Mouse (Mus musculus) mesoderm, embryonic 11.5 days (tissue): ENCODE data around the gene Gna14.

ENCODE experiments used
- DNase-seq: peaks from one replicate; pipeline ENCODE4 v3.0.0-alpha.2; 2012; ENCODE audit warnings: low read depth, low spot score

Gna14 gene

DNA sequence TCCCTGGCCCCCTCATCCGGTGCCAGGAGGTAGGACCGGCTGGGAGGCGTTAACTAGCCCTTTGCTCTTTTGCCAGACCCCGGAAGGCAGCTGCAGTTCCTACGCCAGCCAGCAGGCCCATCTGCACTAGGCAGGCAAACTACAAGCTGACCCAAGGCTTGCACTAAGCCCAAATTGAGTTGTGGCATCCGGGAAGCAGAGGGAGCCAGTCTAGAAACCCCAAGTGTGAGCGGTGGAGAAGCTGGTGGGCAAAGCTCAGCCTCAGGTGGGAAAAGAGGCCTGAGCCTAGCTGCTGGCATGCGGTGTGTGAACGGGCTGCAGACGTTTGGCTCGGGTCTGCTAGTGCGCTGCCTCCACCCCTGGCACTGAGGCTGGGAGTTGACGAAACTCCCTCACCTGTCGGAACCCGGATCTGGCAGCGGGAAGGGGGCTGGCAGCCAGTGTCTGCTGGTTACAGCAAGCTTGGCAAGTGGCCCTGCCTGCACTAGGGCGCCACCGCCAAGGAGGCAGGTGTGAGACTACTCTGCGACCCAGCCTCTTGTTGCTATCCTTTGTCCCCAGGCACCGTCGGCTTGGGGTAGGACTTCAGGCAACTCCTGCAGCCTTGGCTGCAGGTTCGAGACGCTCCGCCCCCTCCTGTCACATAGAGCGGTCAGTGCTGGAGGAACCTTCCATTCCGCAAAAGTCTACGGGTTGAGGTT lies at the start of gene Gna14:
Gna14 (plus strand) TSS at position 232 of the 701 bp plus-strand sequence.
- peak; percentile 70 for DNase-seq

DNA sequence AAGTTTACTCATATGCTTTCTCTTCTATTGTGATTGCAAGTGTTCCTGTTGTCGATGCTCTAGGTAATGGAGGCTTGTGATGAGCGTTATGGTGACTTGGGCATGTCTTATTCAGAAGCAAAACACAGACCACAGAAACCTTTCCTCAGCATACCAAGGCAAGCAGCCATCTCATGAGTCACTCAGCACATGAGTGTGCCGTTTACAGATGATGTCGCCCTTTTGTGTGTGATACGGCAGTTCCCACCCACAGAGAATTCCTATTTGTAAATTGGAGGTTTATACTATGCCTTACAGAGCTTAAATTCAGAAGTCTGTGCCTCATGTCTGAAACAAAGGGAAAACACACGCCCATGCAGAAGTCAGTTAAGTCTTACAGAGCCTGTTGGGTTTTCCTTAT lies 49.0 kb upstream of the Gna14 start:
- DNase-seq: no peak

- DNase-seq: no peak
Measured at GRCm38 (mm10) chr19:16390192-16390795, 45.3 kb upstream of the Gna14 start.

- DNase-seq: no peak
Measured at GRCm38 (mm10) chr19:16394381-16394780, 41.2 kb upstream of the Gna14 start.

DNA sequence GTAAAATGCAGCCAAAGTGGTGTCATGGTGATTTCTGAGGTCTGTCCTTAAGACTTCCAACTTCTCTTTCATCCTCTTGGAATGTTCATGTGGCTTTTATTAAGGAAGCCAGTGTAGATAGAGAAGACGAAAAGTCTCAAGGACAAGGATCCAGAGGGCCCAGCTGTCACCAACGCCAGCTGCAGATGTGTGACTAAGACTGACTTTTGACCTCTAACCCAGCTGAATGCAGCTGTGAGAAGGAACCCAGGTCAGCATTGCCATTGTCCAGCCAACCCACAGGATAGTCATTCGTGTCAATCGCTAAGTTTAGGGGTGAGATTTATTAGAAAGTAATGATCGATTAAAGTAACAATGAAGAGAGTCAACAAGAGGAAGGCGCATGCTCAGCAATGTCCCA lies 32.5 kb upstream of the Gna14 start:
- no peak for DNase-seq

GRCm38 (mm10) chr19:16407727-16408126 lies 27.8 kb upstream of the Gna14 start:
- DNase-seq: no peak

- no peak for DNase-seq
Measured at GRCm38 (mm10) chr19:16411302-16411701, 24.3 kb upstream of the Gna14 start.

DNA sequence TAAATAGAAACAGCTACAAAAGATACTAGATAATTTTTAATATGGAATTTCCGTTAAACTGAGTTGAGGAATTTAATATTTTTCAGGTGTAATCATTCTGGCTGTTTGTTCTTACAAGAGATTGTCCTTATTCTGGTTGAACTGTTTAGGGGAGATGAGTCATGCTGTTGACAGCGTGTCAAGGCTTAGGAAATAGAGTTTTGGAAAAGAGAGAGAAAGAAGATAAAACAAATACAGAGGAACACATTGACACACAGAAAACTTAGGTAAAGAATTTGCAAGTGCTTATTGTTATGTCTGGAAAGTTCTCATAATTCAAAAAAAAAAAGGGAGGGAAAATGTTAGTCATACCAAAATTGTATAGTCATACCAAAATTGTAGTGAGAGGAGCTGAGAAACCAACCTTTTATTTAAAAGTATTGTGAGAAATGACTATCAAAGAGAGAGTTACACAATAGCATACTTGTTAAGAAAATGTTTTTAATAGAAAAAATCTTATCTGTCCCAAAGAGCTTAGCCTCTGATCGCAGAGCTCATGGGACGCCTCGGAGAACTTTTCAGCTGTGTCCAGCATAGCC lies 17.4 kb upstream of the Gna14 start:
- no peak for DNase-seq

DNA sequence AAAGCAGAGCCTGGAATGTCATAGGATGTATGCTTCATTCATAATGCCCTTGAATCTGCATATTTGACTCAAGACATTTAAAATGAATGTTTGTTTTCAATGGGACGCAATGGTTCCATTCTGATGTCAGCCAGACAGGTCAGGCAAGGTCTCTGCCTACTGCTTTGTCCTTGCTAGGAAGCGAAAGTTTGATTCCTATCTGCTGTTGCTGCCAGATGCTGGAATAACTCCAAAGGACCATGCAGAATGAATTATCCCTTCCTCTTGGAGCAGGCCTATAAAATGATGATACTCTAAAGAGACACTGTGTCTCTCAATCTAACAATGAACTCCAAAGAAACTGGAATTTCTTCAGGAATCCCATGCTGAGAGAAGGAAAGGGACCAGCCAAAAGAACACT lies 10.0 kb upstream of the Gna14 start:
- DNase-seq: no peak

DNA sequence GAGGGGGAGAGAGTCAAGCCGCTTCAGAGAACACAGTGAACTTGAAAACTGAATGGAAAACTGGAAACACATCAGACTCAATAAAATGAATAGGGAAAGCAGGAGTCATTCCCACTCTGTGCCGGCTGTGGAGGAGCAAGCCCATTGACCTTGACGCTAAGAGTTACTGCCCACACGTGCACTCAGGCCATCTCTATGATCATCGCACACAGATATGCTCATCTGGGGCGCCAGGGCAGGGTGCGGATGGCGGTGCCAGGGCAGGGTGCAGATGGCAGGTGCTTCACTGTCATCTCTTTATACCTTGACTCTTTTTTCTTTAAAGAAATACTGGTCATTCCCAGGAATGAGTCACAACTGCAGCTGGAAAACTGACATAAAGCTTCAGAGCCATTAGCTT lies 4.2 kb upstream of the Gna14 start:
- no peak for DNase-seq

DNA sequence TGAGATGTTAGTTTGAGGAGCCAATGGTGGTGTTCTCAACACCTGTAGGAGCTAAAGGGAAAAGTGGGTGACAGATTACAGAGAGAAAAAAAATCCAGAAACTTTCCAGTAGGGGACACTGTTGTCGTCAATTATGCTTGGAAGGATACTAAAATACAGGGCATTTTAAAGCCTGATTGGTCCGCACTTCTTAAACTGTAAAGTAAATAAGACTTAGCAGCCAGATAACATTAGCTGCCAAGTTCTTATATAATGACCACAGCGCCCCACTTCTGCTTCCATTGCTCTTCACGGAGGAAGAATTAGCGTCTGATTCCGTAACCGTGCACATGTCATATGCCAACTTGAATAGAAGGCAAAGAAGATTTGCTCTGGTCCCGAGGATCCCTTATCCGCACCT lies 683 bp upstream of the Gna14 start:
- DNase-seq: no peak

GRCm38 (mm10) chr19:16436335-16437169 lies 990 bp downstream of the Gna14 start:
- no peak for DNase-seq

DNA sequence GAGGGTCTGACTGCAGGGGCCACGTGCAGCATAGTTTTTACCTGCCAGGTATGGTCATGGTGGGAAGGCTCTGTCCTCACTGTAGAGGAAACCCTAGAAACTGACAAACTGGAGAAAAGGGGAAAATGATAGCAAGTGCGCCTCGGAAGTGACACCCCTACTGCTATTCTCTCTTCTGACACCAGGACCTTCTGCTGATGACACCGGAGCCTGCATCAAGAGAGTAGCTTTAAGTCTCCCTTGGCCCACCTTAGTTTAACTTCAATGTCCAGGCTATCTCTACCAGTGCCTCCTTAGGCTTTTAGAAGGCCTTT lies 1.6 kb downstream of the Gna14 start:
- no peak for DNase-seq

GRCm38 (mm10) chr19:16437906-16438305 lies 2.3 kb downstream of the Gna14 start:
- no peak for DNase-seq

GRCm38 (mm10) chr19:16439278-16439677 lies 3.7 kb downstream of the Gna14 start:
- DNase-seq: no peak

DNA sequence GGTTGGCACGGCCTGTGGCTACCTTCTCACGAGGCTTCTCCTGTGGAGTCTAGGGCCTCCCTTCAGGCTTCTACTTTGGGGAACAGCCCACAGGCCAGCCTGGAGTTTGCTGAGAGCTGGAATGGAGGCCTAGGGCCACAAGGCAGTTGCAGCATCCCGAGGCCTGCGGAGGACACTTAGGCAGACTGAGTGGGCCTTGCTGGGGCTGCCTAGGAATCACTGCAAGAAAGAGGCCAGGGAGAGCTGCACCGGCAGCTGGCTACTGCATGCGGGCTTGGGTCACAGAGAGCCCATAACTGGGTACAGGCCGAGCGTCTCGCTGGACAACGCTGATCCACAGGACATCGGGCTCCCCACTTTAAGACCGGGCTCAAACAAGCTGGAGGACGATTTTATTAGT lies 4.3 kb downstream of the Gna14 start:
- DNase-seq: no peak

- DNase-seq: no peak
Measured at GRCm38 (mm10) chr19:16441329-16441728, 5.8 kb downstream of the Gna14 start.

DNA sequence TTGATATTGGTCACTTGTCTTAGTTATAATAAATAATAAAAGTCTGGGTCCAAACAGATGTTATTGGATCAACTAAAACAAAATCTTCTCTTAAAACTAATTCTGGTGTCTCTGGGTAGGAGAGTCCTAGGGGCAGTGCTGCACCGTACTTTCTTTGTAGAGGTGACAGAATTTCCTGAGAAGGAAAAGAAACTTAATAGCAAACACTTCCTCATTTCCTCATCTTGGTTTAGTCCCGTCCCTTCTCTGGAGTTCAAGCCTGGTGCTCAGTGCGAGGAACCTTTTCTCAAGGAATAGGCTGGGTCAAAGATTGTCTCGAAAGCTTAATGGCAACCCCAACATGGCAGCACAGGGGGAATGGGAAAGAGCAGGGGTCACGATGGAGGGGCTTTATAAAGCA lies 7.8 kb downstream of the Gna14 start:
- DNase-seq: no peak

- DNase-seq: no peak
Measured at GRCm38 (mm10) chr19:16446612-16447011, 11.1 kb downstream of the Gna14 start.

GRCm38 (mm10) chr19:16447832-16448621 lies 12.5 kb downstream of the Gna14 start:
- no peak for DNase-seq

DNA sequence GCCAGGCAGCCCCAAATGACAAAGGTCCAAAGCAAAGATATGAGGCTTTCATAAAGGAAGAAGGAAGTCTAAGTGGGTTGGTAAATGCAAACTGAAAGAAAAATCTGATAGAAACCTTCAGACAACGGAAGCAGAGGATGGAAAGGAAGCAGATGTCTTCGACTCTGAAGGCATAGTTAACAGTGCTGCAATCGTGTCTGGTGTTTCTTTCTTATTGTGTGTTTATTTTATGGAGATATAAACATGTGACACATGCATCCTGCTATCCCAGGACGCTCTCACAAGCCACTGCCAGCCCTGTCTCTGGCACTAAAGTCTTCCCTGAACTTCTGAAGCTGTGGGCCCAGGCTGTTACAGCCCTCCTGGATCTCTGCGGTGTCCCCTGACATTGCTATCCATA lies 13.2 kb downstream of the Gna14 start:
- DNase-seq: no peak

- no peak for DNase-seq
Measured at GRCm38 (mm10) chr19:16450824-16451223, 15.3 kb downstream of the Gna14 start.
